8 mouse cellular contexts compared by ENCODE assay signal in genomic region chr4:137707216-137707990, GRCm38 (mm10). TPM values are rescaled to one million over a fixed set of nuclear protein-coding genes. Genes with fewer than 3 reads are reported as not detected.
DNase-seq lines count a peak whose midpoint lies in the region; ATAC-seq and TF ChIP-seq lines count a peak whose summit lies in the region.

No protein-coding gene starts in this region.

- intact Hi-C loops in heart, adult 2 months (cut with DNase I), result no loop called here

- H3K79me2 ChIP-seq in heart, adult 2 months (replicated peaks; ENCODE audit: control insufficient read depth, insufficient read depth, low read length), result no peaks in the 10 kb centered on the region

- peak; percentile 61 to 66 for DNase-seq in left cerebral cortex, adult 18-20 months (ENCODE audit: low spot score in 2 of 2)
- DNase-seq in left cerebral cortex, adult 11 months (ENCODE audit: low spot score), result no peak
- DNase-seq in embryo, embryonic 11 days, result peak; percentile 96
- peak; percentile 89 to 90 for DNase-seq in heart, adult 2 months
- peak; percentile 77 for DNase-seq in liver, embryonic 13.5 days
- peak; percentile 96 for DNase-seq in neural tube, embryonic 11.5 days (ENCODE audit: low spot score)
- peak; percentile 97 for DNase-seq in testis, postnatal 10 days (ENCODE audit: low spot score)

- H3K9me3 ChIP-seq in intestine, postnatal 0 days (ENCODE audit: control insufficient read depth), result no peaks in the 10 kb centered on the region
- no peaks in the 10 kb centered on the region for H3K9me3 ChIP-seq in liver, embryonic 13.5 days (replicated peaks)
- H3K9me3 ChIP-seq in neural tube, embryonic 11.5 days (ENCODE audit: control insufficient read depth, low read length), result no peaks in the 10 kb centered on the region

- peak overlapping the region; percentile 43 for H3K9ac ChIP-seq in heart, adult 2 months (ENCODE audit: low read depth, low read length)
- H3K9ac ChIP-seq in intestine, postnatal 0 days (ENCODE audit: low read depth, low read length), result peak overlapping the region; percentile 59
- peak overlapping the region; percentile 54 for H3K9ac ChIP-seq in liver, embryonic 13.5 days
- H3K9ac ChIP-seq in neural tube, embryonic 11.5 days (ENCODE audit: low read length), result peak overlapping the region; percentile 70

- no peak for TF ChIP-seq EP300 in heart, adult 2 months (IDR thresholded peaks at IDR 0.05; ENCODE audit: insufficient read depth, low read depth, low read length)

- H3K27ac ChIP-seq in heart, adult 2 months, result no peak overlapping the region
- H3K27ac ChIP-seq in intestine, postnatal 0 days (ENCODE audit: low read depth, low read length), result peak overlapping the region; percentile 35; the same call in 1 of the 2 replicates
- peak overlapping the region; percentile 75; the same call in 1 of the 2 replicates for H3K27ac ChIP-seq in liver, embryonic 13.5 days
- H3K27ac ChIP-seq in neural tube, embryonic 11.5 days (ENCODE audit: low read depth, low read length), result no peak overlapping the region

- WGBS in heart, adult 2 months, result 5% methylated on average over 50 of the region's 52 CpGs
- 2% methylated on average over 49 of the region's 52 CpGs for whole genome bisulfite sequencing in intestine, postnatal 0 days
- WGBS in liver, embryonic 13.5 days (ENCODE audit: insufficient replicate concordance), result 4% methylated on average over 52 of the region's 52 CpGs
- 2% methylated on average over 52 of the region's 52 CpGs for WGBS in neural tube, embryonic 11.5 days

- H3K27me3 ChIP-seq in heart, adult 2 months (ENCODE audit: control insufficient read depth, insufficient read depth, low read length), result no peaks in the 10 kb centered on the region
- no peaks in the 10 kb centered on the region for H3K27me3 ChIP-seq in intestine, postnatal 0 days (replicated peaks; ENCODE audit: control insufficient read depth, insufficient read depth, low read length)
- H3K27me3 ChIP-seq in liver, embryonic 13.5 days, result peaks cover 52% of the 10 kb centered on the region
- no peaks in the 10 kb centered on the region for H3K27me3 ChIP-seq in neural tube, embryonic 11.5 days (ENCODE audit: control insufficient read depth, insufficient read depth, low read length)

- no peaks in the 10 kb centered on the region for H3K36me3 ChIP-seq in heart, adult 2 months (ENCODE audit: control insufficient read depth, insufficient read depth, low read length)
- no peaks in the 10 kb centered on the region; the same call in 1 of the 2 replicates for H3K36me3 ChIP-seq in intestine, postnatal 0 days (ENCODE audit: control insufficient read depth, insufficient read depth)
- no peaks in the 10 kb centered on the region for H3K36me3 ChIP-seq in liver, embryonic 13.5 days
- no peaks in the 10 kb centered on the region for H3K36me3 ChIP-seq in neural tube, embryonic 11.5 days (ENCODE audit: control insufficient read depth, insufficient read depth, low read length)

- TF ChIP-seq POLR2A in heart, adult 2 months (IDR thresholded peaks at IDR 0.05; ENCODE audit: insufficient read depth, low read depth, low read length), result no peak

- H3K4me2 ChIP-seq in intestine, postnatal 0 days (replicated peaks; ENCODE audit: low read depth), result peak overlapping the region; percentile 90
- H3K4me2 ChIP-seq in liver, embryonic 13.5 days, result peak overlapping the region; percentile 69
- peak overlapping the region; percentile 80 for H3K4me2 ChIP-seq in neural tube, embryonic 11.5 days (ENCODE audit: low read depth)

- peak overlapping the region; percentile 40 for H3K4me3 ChIP-seq in heart, adult 2 months
- H3K4me3 ChIP-seq in intestine, postnatal 0 days (ENCODE audit: low read depth, low read length), result peak overlapping the region; percentile 50
- peak overlapping the region; percentile 55 for H3K4me3 ChIP-seq in liver, embryonic 13.5 days (replicated peaks)
- H3K4me3 ChIP-seq in neural tube, embryonic 11.5 days (ENCODE audit: low read depth, low read length), result peak overlapping the region; percentile 51

- H3K4me1 ChIP-seq in heart, adult 2 months (ENCODE audit: control insufficient read depth, insufficient read depth, low read length), result no peaks in the 10 kb centered on the region; the same call in 1 of the 2 replicates
- peaks cover 5% of the 10 kb centered on the region; the same call in 1 of the 2 replicates for H3K4me1 ChIP-seq in intestine, postnatal 0 days (replicated peaks; ENCODE audit: control insufficient read depth, insufficient read depth, low read length)
- H3K4me1 ChIP-seq in liver, embryonic 13.5 days (replicated peaks), result peaks cover 21% of the 10 kb centered on the region
- H3K4me1 ChIP-seq in neural tube, embryonic 11.5 days (ENCODE audit: control insufficient read depth, insufficient read depth, low read length), result peaks cover 15% of the 10 kb centered on the region

- ATAC-seq in intestine, postnatal 0 days, result peak; percentile 72
- peak; percentile 75 for ATAC-seq in liver, embryonic 13.5 days (ENCODE audit: low read depth)
- peak; percentile 76 for ATAC-seq in neural tube, embryonic 11.5 days (ENCODE audit: insufficient read depth, low FRiP score, low TSS enrichment)

- TF ChIP-seq CTCF in heart, adult 2 months (IDR thresholded peaks at IDR 0.05), result no peak
- no peak for TF ChIP-seq CTCF in intestine, postnatal 0 days (IDR thresholded peaks at IDR 0.05; ENCODE audit: low read depth)

RNA-seq across cellular contexts. Expression of gene Rap1gap, which starts 42.9 kb away (rescaled TPM):
- total RNA-seq in left cerebral cortex, adult 18-20 months (2021), result 100 to 1,000 TPM; 289 to 307 TPM
- total RNA-seq in heart, adult 2 months (2021), result 10 to 100 TPM; 14.7 to 15.6 TPM
- 33.6 and 35.9 TPM in 2 replicates for polyA plus RNA-seq in heart, adult 2 months (2012; rRNA removed)
- polyA plus RNA-seq in intestine, postnatal 0 days (2015; fragmentation: Nextera tagmentation; extraction: Ambion mirVana), result 8.9 and 9.1 TPM in 2 replicates
- polyA plus RNA-seq in liver, embryonic 13.5 days (2015; fragmentation: Nextera tagmentation; extraction: Ambion mirVana), result 1.2 and 1.4 TPM in 2 replicates
- polyA plus RNA-seq in neural tube, embryonic 11.5 days (2014; fragmentation: Nextera tagmentation; extraction: Ambion mirVana), result 7.5 and 10.0 TPM in 2 replicates

Comparison
In these comparisons a context has a peak if more than half of its experiments do, and no peak if none do; other contexts are left out.
1. H3K27ac ChIP-seq: peak in intestine, postnatal 0 days (single experiment) and liver, embryonic 13.5 days (single experiment); none in heart, adult 2 months (single experiment) and neural tube, embryonic 11.5 days (single experiment).
2. Peak in every context shown above with its lines, with median percentiles within 50 percentile points of each other: H3K4me3 ChIP-seq, H3K9ac ChIP-seq, ATAC-seq and H3K4me2 ChIP-seq.